ENCODE assay signal across 9 mouse cellular contexts in genomic region chr10:125968191-125969132, GRCm38 (mm10). TPM values are rescaled to one million over a fixed set of nuclear protein-coding genes. Genes with fewer than 3 reads are reported as not detected.
A peak's percentile ranks its signal among the peaks of the same experiment; 100 is the strongest.
DNase-seq lines count a peak whose midpoint lies in the region; ATAC-seq and TF ChIP-seq lines count a peak whose summit lies in the region.
"Had no signal": no experiment of that assay in that cellular context is flagged by ENCODE, and none has a peak within 500 bp of the region (broad histone marks: within the 10 kb centered on the region; RNA-seq: fewer than 3 reads in every experiment).

No protein-coding gene starts in this region.

- peak; percentile 20; the same call in 1 of the 2 replicates for ATAC-seq in hindbrain, embryonic 11.5 days (ENCODE audit: low FRiP score)

- H3K27ac ChIP-seq in hindbrain, embryonic 11.5 days (ENCODE audit: low read depth, low read length) = peak overlapping the region; percentile 47
- H3K27ac ChIP-seq in midbrain, embryonic 10.5 days (replicated peaks) = peak overlapping the region; percentile 92
- H3K27ac ChIP-seq: liver, embryonic 15.5 days had no signal

- H3K4me1 ChIP-seq in hindbrain, embryonic 11.5 days (replicated peaks; ENCODE audit: control insufficient read depth, insufficient read depth, low read length) = no peaks in the 10 kb centered on the region
- H3K4me1 ChIP-seq in midbrain, embryonic 10.5 days = peaks cover 57% of the 10 kb centered on the region
- H3K4me1 ChIP-seq: liver, embryonic 15.5 days had no signal

- no peaks in the 10 kb centered on the region for H3K36me3 ChIP-seq in hindbrain, embryonic 11.5 days (ENCODE audit: control insufficient read depth, insufficient read depth, low read length)
- peaks cover 9% of the 10 kb centered on the region; the same call in 1 of the 2 replicates for H3K36me3 ChIP-seq in midbrain, embryonic 10.5 days
- H3K36me3 ChIP-seq: liver, embryonic 15.5 days had no signal

- peak overlapping the region; percentile 90 for H3K4me2 ChIP-seq in hindbrain, embryonic 11.5 days (replicated peaks; ENCODE audit: low read depth, low read length)

- no peak for TF ChIP-seq CTCF in brain, embryonic 14.5 days (IDR thresholded peaks at IDR 0.05; ENCODE audit: borderline replicate concordance, extremely low read depth, insufficient read depth, insufficient read length)

- no peaks in the 10 kb centered on the region for H3K27me3 ChIP-seq in hindbrain, embryonic 11.5 days (ENCODE audit: control insufficient read depth, insufficient read depth, low read length)
- no peaks in the 10 kb centered on the region for H3K27me3 ChIP-seq in midbrain, embryonic 10.5 days (ENCODE audit: low read depth, poor library complexity, severe bottlenecking)

- H3K9me3 ChIP-seq in hindbrain, embryonic 11.5 days (ENCODE audit: control insufficient read depth, low read length) = no peaks in the 10 kb centered on the region
- no peaks in the 10 kb centered on the region for H3K9me3 ChIP-seq in midbrain, embryonic 10.5 days (replicated peaks)
- H3K9me3 ChIP-seq: liver, embryonic 15.5 days had no signal

- peak overlapping the region; percentile 86 for H3K4me3 ChIP-seq in hindbrain, embryonic 11.5 days (ENCODE audit: low read depth, low read length)
- H3K4me3 ChIP-seq in midbrain, embryonic 10.5 days = peak overlapping the region; percentile 78
- H3K4me3 ChIP-seq: liver, embryonic 15.5 days had no signal

- 5% methylated on average over 16 of the region's 16 CpGs for WGBS in hindbrain, embryonic 11.5 days
- 8% methylated on average over 16 of the region's 16 CpGs for WGBS in midbrain, embryonic 10.5 days

- no peak for TF ChIP-seq POLR2A in brain, embryonic 14.5 days (IDR thresholded peaks at IDR 0.05; ENCODE audit: borderline replicate concordance, extremely low read depth, insufficient read depth, insufficient read length, poor library complexity, severe bottlenecking)

- peak; percentile 25 for DNase-seq in heart, adult 11 months
- DNase-seq in heart, adult 18-20 months = no peak
- peak; percentile 60 for DNase-seq in brain, embryonic 14.5 days (ENCODE audit: low read depth)
- DNase-seq in hindbrain, embryonic 11.5 days (ENCODE audit: low spot score) = peak; percentile 60
- DNase-seq in midbrain, embryonic 10.5 days (ENCODE audit: low spot score) = peak; percentile 48
- no peak for DNase-seq in layer of hippocampus, adult 9-11 months
- no peak for DNase-seq in right cerebral cortex, postnatal 36 days (ENCODE audit: low spot score in 2 of 2)
- no peak for DNase-seq in urinary bladder, postnatal 14 days (ENCODE audit: low spot score)

- peak overlapping the region; percentile 89 for H3K9ac ChIP-seq in hindbrain, embryonic 11.5 days (ENCODE audit: low read depth, low read length)
- H3K9ac ChIP-seq: liver, embryonic 15.5 days had no signal

RNA-seq across cellular contexts. Expression of gene Lrig3, which starts 2.5 kb away (rescaled TPM):
- 1 to 10 TPM; 1.5 to 2.7 TPM for total RNA-seq in heart, adult 18-20 months (2021)
- polyA plus RNA-seq in brain, embryonic 14.5 days (2012; rRNA removed) = 5.8 and 8.0 TPM in 2 replicates
- 14.1 and 18.8 TPM in 2 replicates for polyA plus RNA-seq in hindbrain, embryonic 11.5 days (2014; fragmentation: Nextera tagmentation; extraction: Ambion mirVana)
- 9.8 and 11.1 TPM in 2 replicates for polyA plus RNA-seq in midbrain, embryonic 10.5 days (2016; fragmentation: Nextera tagmentation; extraction: Ambion mirVana)

Comparison
In these comparisons a context has a peak if more than half of its experiments do, and no peak if none do; other contexts are left out.
1. DNase-seq: peak in heart, adult 11 months (single experiment), brain, embryonic 14.5 days (single experiment), hindbrain, embryonic 11.5 days (single experiment) and midbrain, embryonic 10.5 days (single experiment); none in heart, adult 18-20 months (0 of 2), layer of hippocampus, adult 9-11 months (single experiment), right cerebral cortex, postnatal 36 days (0 of 2) and urinary bladder, postnatal 14 days (single experiment).